Mouse (Mus musculus): Measurements from ENCODE around the gene Cyp2c39. TPM values are rescaled to one million over a fixed set of nuclear protein-coding genes. Genes with fewer than 3 reads are reported as not detected.
"Not testable (repeated sequence)": the region's sequence is repeated elsewhere in the genome, so short reads cannot be mapped to it uniquely, and the experiment has no call there.

The Cyp2c39 gene
- total RNA-seq (2015; ENCODE audit: low replicate concordance) (not detected in 2 replicates), total RNA-seq (2017; ENCODE audit: low replicate concordance) (not detected in 2 replicates)

- no peak for ATAC-seq (replicated peaks; ENCODE audit: low FRiP score, poor library complexity, severe bottlenecking)
Measured at GRCm38 (mm10) chr19:39510534-39510933, at the start of gene Cyp2c39. Cyp2c39 (plus strand) TSS chr19:39510862.

GRCm38 (mm10) chr19:39462941-39463340, 47.7 kb upstream of the Cyp2c39 start, which contains the start of gene Cyp2c38:
Cyp2c38 (minus strand) TSS chr19:39463075.
- no peak for ATAC-seq (replicated peaks; ENCODE audit: low FRiP score, poor library complexity, severe bottlenecking)

GRCm38 (mm10) chr19:39463923-39464322, 46.7 kb upstream of the Cyp2c39 start:
- ATAC-seq (replicated peaks; ENCODE audit: low FRiP score, poor library complexity, severe bottlenecking) = no peak

- not testable (repeated sequence) for ATAC-seq (replicated peaks; ENCODE audit: low FRiP score, poor library complexity, severe bottlenecking)
Measured at GRCm38 (mm10) chr19:39483961-39484360, 26.7 kb upstream of the Cyp2c39 start.

GRCm38 (mm10) chr19:39506341-39506740, 4.3 kb upstream of the Cyp2c39 start:
- no peak for ATAC-seq (replicated peaks; ENCODE audit: low FRiP score, poor library complexity, severe bottlenecking)

- no peak for ATAC-seq (replicated peaks; ENCODE audit: low FRiP score, poor library complexity, severe bottlenecking)
Measured at GRCm38 (mm10) chr19:39509533-39509932, 1.1 kb upstream of the Cyp2c39 start.

Other genes starting within 250 kb of the Cyp2c39 start
- not detected in 2 replicates for gene Cyp2c29, start 241.5 kb upstream of the Cyp2c39 start, total RNA-seq (2015; ENCODE audit: low replicate concordance)
- not detected in 2 replicates for gene Cyp2c29, start 241.5 kb upstream of the Cyp2c39 start, total RNA-seq (2017; ENCODE audit: low replicate concordance)
- not detected in 2 replicates for gene Cyp2c38, start 47.8 kb upstream of the Cyp2c39 start, total RNA-seq (2015; ENCODE audit: low replicate concordance)
- gene Cyp2c38, start 47.8 kb upstream of the Cyp2c39 start, total RNA-seq (2017; ENCODE audit: low replicate concordance) = not detected in 2 replicates
- not detected in 2 replicates for gene Cyp2c67, start 138.2 kb downstream of the Cyp2c39 start, total RNA-seq (2015; ENCODE audit: low replicate concordance)
- gene Cyp2c67, start 138.2 kb downstream of the Cyp2c39 start, total RNA-seq (2017; ENCODE audit: low replicate concordance) = not detected in 2 replicates
- gene Cyp2c68, start 230.2 kb downstream of the Cyp2c39 start, total RNA-seq (2015; ENCODE audit: low replicate concordance) = not detected in 2 replicates
- not detected in 2 replicates for gene Cyp2c68, start 230.2 kb downstream of the Cyp2c39 start, total RNA-seq (2017; ENCODE audit: low replicate concordance)